Mouse (Mus musculus): ENCODE results near the gene Arid1b. TPM values are rescaled to one million over a fixed set of nuclear protein-coding genes. Genes with fewer than 3 reads are reported as not detected.

Gene Arid1b
- polyA plus RNA-seq, 1 experiment from 2014 or later, result 10.5 TPM

DNA sequence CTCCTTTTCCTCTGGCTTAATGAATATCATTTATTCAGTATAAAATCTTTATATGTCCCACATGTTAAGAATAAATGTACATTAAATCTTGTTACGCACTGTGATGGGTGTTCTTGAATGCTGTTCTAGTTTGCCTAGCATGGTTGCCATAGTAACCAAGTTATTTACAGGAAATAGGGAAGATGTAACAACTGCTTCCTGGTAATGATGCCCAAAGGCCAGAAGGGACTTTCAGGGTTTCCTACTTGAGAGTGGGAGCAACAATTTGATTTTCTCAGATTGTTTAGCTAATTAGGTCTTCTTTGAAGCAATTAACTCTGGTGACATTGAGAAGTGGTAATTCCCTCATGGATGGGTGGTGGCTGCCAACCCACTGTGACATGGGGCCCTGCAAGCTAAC, 350.3 kb downstream of the Arid1b start:
- Histone ChIP-seq H3K27ac (ENCODE audit: low read length) (no peak overlapping the region), H3K9me3 (replicated peaks; ENCODE audit: control insufficient read depth, low read length) (no peaks in the 10 kb centered on the region), H3K9ac (ENCODE audit: low read length) (no peak overlapping the region), H3K27me3 (ENCODE audit: control insufficient read depth, insufficient read depth, low read length) (no peaks in the 10 kb centered on the region), H3K4me3 (replicated peaks; ENCODE audit: low read length) (no peak overlapping the region), H3K4me1 (ENCODE audit: control insufficient read depth, insufficient read depth, low read length) (no peaks in the 10 kb centered on the region), H3K36me3 (ENCODE audit: control insufficient read depth, insufficient read depth, low read length) (peaks cover 18% of the 10 kb centered on the region), H3K4me2 (ENCODE audit: low read depth, low read length) (no peak overlapping the region)
- no peak for ATAC-seq (ENCODE audit: insufficient read depth, low FRiP score)
- 89% methylated on average over 1 of the region's 1 CpGs for WGBS

- Histone ChIP-seq H3K4me1 (ENCODE audit: control insufficient read depth, insufficient read depth, low read length) (no peaks in the 10 kb centered on the region), H3K4me2 (ENCODE audit: low read depth, low read length) (no peak overlapping the region), H3K27me3 (ENCODE audit: control insufficient read depth, insufficient read depth, low read length) (no peaks in the 10 kb centered on the region), H3K9ac (ENCODE audit: low read length) (no peak overlapping the region), H3K36me3 (ENCODE audit: control insufficient read depth, insufficient read depth, low read length) (peaks cover 16% of the 10 kb centered on the region), H3K4me3 (replicated peaks; ENCODE audit: low read length) (no peak overlapping the region), H3K27ac (ENCODE audit: low read length) (no peak overlapping the region), H3K9me3 (replicated peaks; ENCODE audit: control insufficient read depth, low read length) (no peaks in the 10 kb centered on the region)
- WGBS, result 87% methylated on average over 5 of the region's 5 CpGs
- no peak for ATAC-seq (ENCODE audit: insufficient read depth, low FRiP score)
These were observed 351.7 kb downstream of the Arid1b start for GRCm38 (mm10) chr17:5345810-5346209.

DNA sequence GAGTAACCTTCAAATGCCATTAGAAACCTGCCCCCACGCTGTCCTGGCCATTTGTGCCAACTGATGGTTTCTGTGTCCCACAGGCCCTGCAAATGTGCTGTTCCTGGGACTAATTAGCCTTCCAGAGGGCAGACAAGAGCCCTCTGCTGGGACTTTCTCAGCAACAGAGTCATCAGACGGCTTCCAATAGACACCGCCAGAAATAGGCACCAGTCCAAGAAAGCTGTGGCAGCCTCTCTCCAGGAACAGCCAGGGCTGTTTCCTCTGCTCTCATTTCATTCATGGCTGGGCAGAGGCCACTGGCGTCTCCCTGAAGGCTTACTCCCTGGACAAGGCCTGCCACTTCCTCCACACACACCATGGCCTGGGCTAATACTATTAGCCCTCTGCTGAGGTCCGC, 358.8 kb downstream of the Arid1b start:
- no peak overlapping the region for H3K9ac ChIP-seq (ENCODE audit: low read length)
- whole genome bisulfite sequencing, result 67% methylated on average over 5 of the region's 5 CpGs
- H3K36me3 ChIP-seq (ENCODE audit: control insufficient read depth, insufficient read depth, low read length), result no peaks in the 10 kb centered on the region
- H3K4me3 ChIP-seq (replicated peaks; ENCODE audit: low read length), result no peak overlapping the region
- no peaks in the 10 kb centered on the region for H3K27me3 ChIP-seq (ENCODE audit: control insufficient read depth, insufficient read depth, low read length)
- H3K9me3 ChIP-seq (replicated peaks; ENCODE audit: control insufficient read depth, low read length), result no peaks in the 10 kb centered on the region
- no peaks in the 10 kb centered on the region for H3K4me1 ChIP-seq (ENCODE audit: control insufficient read depth, insufficient read depth, low read length)
- ATAC-seq (ENCODE audit: insufficient read depth, low FRiP score), result no peak
- H3K4me2 ChIP-seq (ENCODE audit: low read depth, low read length), result no peak overlapping the region
- no peak overlapping the region for H3K27ac ChIP-seq (ENCODE audit: low read length)

DNA sequence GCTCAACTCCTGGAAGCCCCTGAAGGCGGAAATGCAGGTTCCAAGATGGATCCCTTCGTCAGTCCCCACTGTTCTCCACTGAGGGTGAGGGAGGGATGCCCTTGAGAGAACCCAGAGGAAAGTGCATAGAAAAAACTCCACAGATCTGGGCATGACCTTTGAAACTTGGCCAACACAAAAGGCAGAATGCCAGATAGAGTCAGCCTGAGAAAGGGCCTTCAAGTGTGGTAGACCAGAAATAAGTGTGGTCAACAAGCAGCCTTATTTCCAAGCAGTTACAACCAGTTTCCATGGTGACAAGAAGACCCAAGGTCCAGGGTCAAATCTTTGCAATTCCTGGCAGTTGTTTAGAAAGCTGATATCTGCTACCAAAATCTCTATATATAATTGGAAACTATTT, 366.6 kb downstream of the Arid1b start:
- Histone ChIP-seq H3K4me2 (ENCODE audit: low read depth, low read length) (no peak overlapping the region), H3K9ac (ENCODE audit: low read length) (no peak overlapping the region), H3K36me3 (ENCODE audit: control insufficient read depth, insufficient read depth, low read length) (no peaks in the 10 kb centered on the region), H3K4me3 (replicated peaks; ENCODE audit: low read length) (no peak overlapping the region), H3K4me1 (ENCODE audit: control insufficient read depth, insufficient read depth, low read length) (no peaks in the 10 kb centered on the region), H3K27me3 (ENCODE audit: control insufficient read depth, insufficient read depth, low read length) (no peaks in the 10 kb centered on the region), H3K9me3 (replicated peaks; ENCODE audit: control insufficient read depth, low read length) (no peaks in the 10 kb centered on the region), H3K27ac (ENCODE audit: low read length) (no peak overlapping the region)
- ATAC-seq (ENCODE audit: insufficient read depth, low FRiP score), result no peak
- WGBS, result 77% methylated on average over 2 of the region's 2 CpGs

GRCm38 (mm10) chr17:5365992-5366398, 371.9 kb downstream of the Arid1b start:
- Histone ChIP-seq H3K4me2 (ENCODE audit: low read depth, low read length) (no peak overlapping the region), H3K27ac (ENCODE audit: low read length) (no peak overlapping the region), H3K9ac (ENCODE audit: low read length) (no peak overlapping the region), H3K36me3 (ENCODE audit: control insufficient read depth, insufficient read depth, low read length) (no peaks in the 10 kb centered on the region), H3K4me3 (replicated peaks; ENCODE audit: low read length) (no peak overlapping the region), H3K4me1 (ENCODE audit: control insufficient read depth, insufficient read depth, low read length) (no peaks in the 10 kb centered on the region), H3K27me3 (ENCODE audit: control insufficient read depth, insufficient read depth, low read length) (no peaks in the 10 kb centered on the region), H3K9me3 (replicated peaks; ENCODE audit: control insufficient read depth, low read length) (no peaks in the 10 kb centered on the region; the same call in 1 of the 2 replicates)
- ATAC-seq (ENCODE audit: insufficient read depth, low FRiP score), result no peak
- 53% methylated on average over 8 of the region's 8 CpGs for WGBS

DNA sequence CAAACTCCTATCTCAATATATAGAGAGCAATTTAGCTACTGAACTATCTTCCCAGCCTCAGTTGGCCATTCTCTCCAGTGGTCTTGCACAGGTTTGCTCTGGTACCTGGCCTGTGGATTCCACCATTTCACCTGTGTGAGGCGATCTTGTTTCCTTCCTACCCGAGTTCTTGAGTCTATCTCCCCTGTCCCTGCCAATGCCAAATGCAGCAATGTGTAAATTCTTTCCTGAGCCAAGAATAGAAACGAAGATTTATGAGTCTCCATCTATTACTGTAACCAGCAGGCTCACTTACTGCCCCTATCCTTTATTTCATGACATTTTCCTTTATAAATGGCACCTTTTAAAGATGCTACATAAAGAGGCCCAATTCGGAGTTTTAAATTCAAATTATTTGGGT, 376.9 kb downstream of the Arid1b start:
- 62% methylated on average over 4 of the region's 4 CpGs for WGBS
- no peak overlapping the region for H3K4me3 ChIP-seq (replicated peaks; ENCODE audit: low read length)
- no peak for ATAC-seq (ENCODE audit: insufficient read depth, low FRiP score)
- H3K27ac ChIP-seq (ENCODE audit: low read length), result no peak overlapping the region
- H3K9ac ChIP-seq (ENCODE audit: low read length), result no peak overlapping the region
- no peaks in the 10 kb centered on the region for H3K4me1 ChIP-seq (ENCODE audit: control insufficient read depth, insufficient read depth, low read length)
- H3K4me2 ChIP-seq (ENCODE audit: low read depth, low read length), result no peak overlapping the region
- no peaks in the 10 kb centered on the region for H3K27me3 ChIP-seq (ENCODE audit: control insufficient read depth, insufficient read depth, low read length)
- H3K9me3 ChIP-seq (replicated peaks; ENCODE audit: control insufficient read depth, low read length), result no peaks in the 10 kb centered on the region; the same call in 1 of the 2 replicates
- no peaks in the 10 kb centered on the region for H3K36me3 ChIP-seq (ENCODE audit: control insufficient read depth, insufficient read depth, low read length)

- H3K27me3 ChIP-seq (ENCODE audit: control insufficient read depth, insufficient read depth, low read length), result no peaks in the 10 kb centered on the region
- no peaks in the 10 kb centered on the region for H3K4me1 ChIP-seq (ENCODE audit: control insufficient read depth, insufficient read depth, low read length)
- H3K9me3 ChIP-seq (replicated peaks; ENCODE audit: control insufficient read depth, low read length), result no peaks in the 10 kb centered on the region; the same call in 1 of the 2 replicates
- no peaks in the 10 kb centered on the region for H3K36me3 ChIP-seq (ENCODE audit: control insufficient read depth, insufficient read depth, low read length)
- no peak for ATAC-seq (ENCODE audit: insufficient read depth, low FRiP score)
- WGBS, result 48% methylated on average over 7 of the region's 7 CpGs
- H3K27ac ChIP-seq (ENCODE audit: low read length), result no peak overlapping the region
- no peak overlapping the region for H3K4me2 ChIP-seq (ENCODE audit: low read depth, low read length)
- H3K4me3 ChIP-seq (replicated peaks; ENCODE audit: low read length), result no peak overlapping the region
- no peak overlapping the region for H3K9ac ChIP-seq (ENCODE audit: low read length)
These were observed 377.4 kb downstream of the Arid1b start for GRCm38 (mm10) chr17:5371521-5371920.

DNA sequence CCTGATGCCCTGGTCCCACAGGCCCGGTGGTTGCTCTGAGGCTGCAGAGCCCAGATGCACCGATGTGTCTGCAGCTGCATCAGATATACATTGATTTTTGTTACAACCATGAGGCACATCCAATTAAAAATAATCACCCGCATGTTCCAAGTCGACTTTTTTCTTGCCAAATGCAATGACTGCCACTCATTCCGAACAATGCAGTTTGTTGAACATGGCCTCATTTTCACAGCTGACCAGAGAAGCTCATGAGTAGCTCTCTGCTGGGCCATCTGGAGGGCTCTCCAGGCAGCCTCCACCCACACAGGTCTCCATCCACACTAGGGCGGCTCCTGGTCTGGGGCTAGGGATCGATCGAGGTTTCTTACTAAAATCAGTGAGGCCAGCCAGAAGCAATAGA, 378.8 kb downstream of the Arid1b start:
- H3K4me3 ChIP-seq (replicated peaks; ENCODE audit: low read length), result no peak overlapping the region
- H3K4me2 ChIP-seq (ENCODE audit: low read depth, low read length), result no peak overlapping the region
- H3K27ac ChIP-seq (ENCODE audit: low read length), result no peak overlapping the region
- no peaks in the 10 kb centered on the region for H3K27me3 ChIP-seq (ENCODE audit: control insufficient read depth, insufficient read depth, low read length)
- no peak for ATAC-seq (ENCODE audit: insufficient read depth, low FRiP score)
- no peaks in the 10 kb centered on the region for H3K36me3 ChIP-seq (ENCODE audit: control insufficient read depth, insufficient read depth, low read length)
- no peaks in the 10 kb centered on the region for H3K4me1 ChIP-seq (ENCODE audit: control insufficient read depth, insufficient read depth, low read length)
- H3K9ac ChIP-seq (ENCODE audit: low read length), result no peak overlapping the region
- H3K9me3 ChIP-seq (replicated peaks; ENCODE audit: control insufficient read depth, low read length), result no peaks in the 10 kb centered on the region; the same call in 1 of the 2 replicates
- WGBS, result 76% methylated on average over 8 of the region's 8 CpGs

- no peak for ATAC-seq (ENCODE audit: insufficient read depth, low FRiP score)
- no peaks in the 10 kb centered on the region for H3K27me3 ChIP-seq (ENCODE audit: control insufficient read depth, insufficient read depth, low read length)
- no peak overlapping the region for H3K4me3 ChIP-seq (replicated peaks; ENCODE audit: low read length)
- no peak overlapping the region for H3K4me2 ChIP-seq (ENCODE audit: low read depth, low read length)
- H3K9ac ChIP-seq (ENCODE audit: low read length), result no peak overlapping the region
- no peaks in the 10 kb centered on the region for H3K4me1 ChIP-seq (ENCODE audit: control insufficient read depth, insufficient read depth, low read length)
- WGBS, result 35% methylated on average over 11 of the region's 11 CpGs
- H3K27ac ChIP-seq (ENCODE audit: low read length), result no peak overlapping the region
- no peaks in the 10 kb centered on the region for H3K36me3 ChIP-seq (ENCODE audit: control insufficient read depth, insufficient read depth, low read length)
- no peaks in the 10 kb centered on the region for H3K9me3 ChIP-seq (replicated peaks; ENCODE audit: control insufficient read depth, low read length)
These were observed 383.2 kb downstream of the Arid1b start for GRCm38 (mm10) chr17:5377151-5377929.
